Mouse (Mus musculus) MEL-GATA-1-ER (cell line): ENCODE results near the gene Map2.

ENCODE experiments used
- DNase-seq: peaks from one replicate; pipeline ENCODE4 v3.0.0-alpha.2; 2012; ENCODE audit warnings: low read depth; ENCODE audit errors: extremely low read depth

The Map2 gene

DNA sequence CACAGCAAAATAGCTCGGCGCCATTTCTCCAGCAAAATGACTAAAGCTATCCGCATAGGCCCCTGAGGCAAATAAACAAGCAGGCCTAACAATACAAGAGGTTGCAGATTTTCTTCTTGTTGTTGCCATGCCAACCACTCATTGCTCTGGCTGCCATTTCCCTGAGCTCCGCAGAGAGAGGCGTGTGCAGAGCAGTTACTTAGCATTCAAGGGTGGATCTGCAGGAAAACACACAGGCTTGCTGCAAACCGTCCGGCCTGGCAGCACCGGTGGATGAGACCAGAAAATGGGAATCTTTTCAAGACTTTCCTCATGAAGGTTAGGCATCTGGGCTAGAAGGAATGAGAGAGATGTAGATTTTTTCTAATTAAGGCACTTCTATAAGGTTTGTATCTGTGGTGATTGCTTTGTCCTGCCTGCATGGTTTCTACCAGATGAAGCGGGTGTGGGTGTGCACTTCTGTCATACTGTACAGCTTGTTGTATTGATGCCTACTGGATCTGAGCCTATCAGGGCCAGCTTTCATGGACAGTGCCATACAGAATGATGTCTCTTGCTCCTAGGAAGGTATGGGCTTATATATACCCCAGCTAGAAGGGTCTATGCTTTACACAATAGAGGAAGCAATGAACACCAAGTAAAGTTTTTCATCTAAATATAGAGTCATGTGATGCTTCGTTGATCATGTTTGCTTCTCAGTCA is 211.8 kb downstream of the Map2 start:
- no peak for DNase-seq

- no peak for DNase-seq
Observed at GRCm38 (mm10) chr1:66388561-66388960, 213.5 kb downstream of the Map2 start.

DNA sequence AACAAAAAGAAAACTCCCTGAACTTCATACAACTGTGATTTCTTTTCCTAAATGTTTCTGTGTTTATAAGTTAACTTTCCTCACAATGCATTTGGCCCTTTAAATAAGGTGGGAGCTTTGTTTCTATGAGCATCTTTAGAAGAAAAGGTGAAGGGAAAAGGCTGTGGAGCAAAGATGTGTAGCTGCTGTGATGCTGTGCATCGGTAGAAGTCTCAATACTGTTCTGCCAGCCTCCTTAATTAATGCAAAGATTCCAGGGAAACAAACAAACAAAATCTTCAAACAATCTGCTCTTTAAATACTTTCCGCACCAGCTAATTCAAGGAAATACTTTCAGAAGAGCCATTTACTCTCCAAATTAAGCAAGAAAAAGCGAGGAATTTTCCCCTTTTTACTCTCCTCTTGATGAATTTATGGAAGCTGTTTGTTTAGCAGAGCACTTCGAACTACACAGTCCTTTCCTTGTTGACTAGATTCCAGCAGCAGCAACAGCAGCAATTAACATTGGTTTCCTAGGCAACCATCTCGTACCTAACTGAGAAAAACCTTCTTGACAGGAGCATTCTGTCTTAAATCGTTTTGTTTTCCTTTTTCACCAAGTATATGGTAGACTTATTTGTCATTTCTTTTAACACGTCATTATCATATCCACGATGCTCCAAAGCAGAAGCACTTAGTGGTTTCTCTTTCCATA is 220.0 kb downstream of the Map2 start:
- DNase-seq, result no peak

DNA sequence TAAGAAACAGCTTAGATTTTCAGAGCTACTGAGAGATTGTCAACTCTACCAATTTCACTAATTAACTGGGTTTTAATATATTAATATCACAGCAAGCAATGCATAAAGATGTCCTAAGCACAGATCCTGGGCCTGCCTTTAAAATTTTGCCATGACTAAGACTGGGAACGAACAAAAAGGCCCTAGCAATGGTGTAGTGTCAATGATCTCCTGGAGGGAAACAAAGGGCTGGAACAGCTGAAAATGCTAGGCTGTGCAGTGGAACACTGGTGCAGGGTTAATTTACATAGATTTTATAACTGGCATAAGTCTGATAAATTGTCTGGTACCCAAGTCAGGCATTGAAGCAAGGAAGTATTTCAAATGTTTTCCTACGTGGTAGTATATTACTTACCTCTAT is 220.8 kb downstream of the Map2 start:
- no peak for DNase-seq

DNA sequence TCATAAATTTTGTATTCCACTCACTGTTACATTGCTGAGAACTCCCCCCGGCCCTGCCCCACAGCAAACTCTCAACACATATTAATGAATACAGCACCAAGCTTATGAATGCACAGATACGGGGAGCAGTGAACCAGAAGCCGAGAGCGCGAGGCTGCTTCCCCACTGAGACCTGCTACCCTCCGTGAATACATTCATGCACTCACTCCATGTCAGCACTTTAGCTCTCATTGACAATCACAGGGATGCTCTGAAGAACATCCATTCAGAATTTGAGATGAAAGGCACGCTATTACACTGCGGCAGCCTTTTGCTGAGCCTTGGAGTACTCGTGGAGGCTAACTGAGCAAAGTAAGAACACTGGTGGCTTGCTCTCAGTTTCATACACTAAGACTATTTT is 226.8 kb downstream of the Map2 start:
- no peak for DNase-seq

DNA sequence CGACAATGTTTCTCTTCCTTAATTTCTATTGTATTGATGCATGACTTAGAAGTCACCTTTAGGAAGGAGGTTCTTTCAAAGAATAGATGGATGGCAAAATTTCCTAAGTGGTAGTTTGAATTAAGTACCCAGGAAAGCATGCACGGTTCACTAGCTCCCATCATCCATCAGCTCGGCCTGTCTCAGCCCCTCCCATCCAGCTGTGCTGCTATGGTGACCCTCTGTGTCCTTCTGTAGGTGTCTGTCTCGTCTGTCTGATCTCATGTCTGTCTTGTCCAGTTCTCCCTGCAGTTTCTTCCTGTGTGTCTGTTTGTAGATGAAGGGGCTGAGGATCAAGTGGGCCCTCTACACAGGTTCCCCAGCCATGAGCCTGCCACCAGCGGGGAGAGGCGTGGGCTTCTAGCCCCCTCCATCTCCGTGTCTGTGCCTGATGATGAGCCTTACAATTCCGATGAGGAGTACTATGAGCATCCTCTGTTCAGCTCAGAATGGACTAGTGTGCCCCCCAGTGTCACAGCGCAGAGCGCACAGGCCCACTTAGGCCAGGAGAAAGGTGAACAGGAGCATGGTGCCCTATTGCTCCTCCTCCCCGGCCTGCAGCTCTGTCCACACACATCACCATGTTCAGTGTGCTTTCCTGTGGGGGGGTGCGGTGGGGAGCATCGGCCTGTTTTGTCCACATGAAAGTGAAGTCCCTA is 232.3 kb downstream of the Map2 start:
- DNase-seq, result no peak

- DNase-seq, result no peak
Observed at GRCm38 (mm10) chr1:66418360-66418759, 243.3 kb downstream of the Map2 start.

- no peak for DNase-seq
Observed at GRCm38 (mm10) chr1:66426073-66426472, 251.0 kb downstream of the Map2 start.

- DNase-seq, result no peak
Observed at GRCm38 (mm10) chr1:66430962-66431361, 255.9 kb downstream of the Map2 start.

GRCm38 (mm10) chr1:66431472-66431871 is 256.4 kb downstream of the Map2 start:
- no peak for DNase-seq

DNA sequence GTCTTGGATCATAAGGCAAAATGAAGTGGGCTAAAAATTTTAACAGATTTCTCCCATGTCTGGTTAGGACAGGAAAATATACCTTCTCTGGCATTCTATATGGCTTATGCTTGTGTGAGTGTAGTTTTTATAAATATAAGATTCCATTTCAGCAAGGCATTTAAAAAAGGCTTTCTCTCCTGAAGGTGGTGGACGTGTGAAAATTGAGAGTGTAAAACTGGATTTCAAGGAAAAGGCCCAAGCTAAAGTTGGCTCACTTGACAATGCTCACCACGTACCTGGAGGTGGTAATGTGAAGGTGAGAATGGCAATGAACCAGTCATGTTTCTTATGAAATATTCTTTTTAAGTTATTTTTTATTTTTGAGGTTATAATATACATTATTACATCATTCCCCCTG is 263.0 kb downstream of the Map2 start:
- DNase-seq, result no peak

DNA sequence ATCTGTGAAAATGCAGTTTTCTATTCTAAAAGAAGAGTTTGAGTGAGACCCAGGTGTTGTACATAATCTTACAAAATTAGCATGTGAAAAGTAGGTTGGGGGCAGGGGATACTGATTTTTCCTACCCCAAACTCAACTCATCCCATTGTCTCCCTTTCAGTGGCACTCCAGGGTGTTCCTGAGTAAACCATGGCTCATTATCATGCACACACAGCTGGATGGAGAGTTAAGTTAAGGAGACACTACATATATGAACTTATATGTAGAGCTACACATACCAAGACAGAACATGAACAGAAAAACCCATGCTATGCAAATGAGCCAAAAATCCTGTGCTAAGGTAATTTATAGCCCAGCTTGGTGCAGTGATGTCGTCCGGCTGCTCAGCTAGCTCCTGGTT is 267.8 kb downstream of the Map2 start:
- DNase-seq, result no peak

- no peak for DNase-seq
Observed at GRCm38 (mm10) chr1:66449471-66449870, 274.4 kb downstream of the Map2 start.

GRCm38 (mm10) chr1:66456580-66456979 is 281.5 kb downstream of the Map2 start:
- no peak for DNase-seq

GRCm38 (mm10) chr1:66457747-66458146 is 282.7 kb downstream of the Map2 start:
- DNase-seq, result no peak

DNA sequence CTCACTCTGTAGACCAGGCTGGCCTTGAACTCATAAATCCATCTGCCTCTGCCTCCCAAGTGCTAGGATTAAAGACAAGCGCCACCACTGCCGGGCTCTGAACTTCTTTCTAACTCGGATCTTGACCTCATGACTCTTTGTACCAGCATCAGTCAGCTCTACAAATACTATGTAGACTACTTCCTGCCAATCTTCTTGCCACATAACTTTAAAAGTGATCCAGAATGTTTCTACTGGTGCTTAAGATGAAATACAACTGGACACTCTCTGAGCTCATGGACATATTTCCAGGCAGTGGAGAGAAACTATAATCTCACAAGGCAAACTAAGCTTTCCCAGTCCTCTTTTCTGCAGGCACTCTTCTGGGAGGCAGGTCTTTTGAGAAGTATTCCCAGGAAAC is 284.3 kb downstream of the Map2 start:
- DNase-seq, result no peak

- no peak for DNase-seq
Observed at GRCm38 (mm10) chr1:66460850-66461249, 285.8 kb downstream of the Map2 start.

DNA sequence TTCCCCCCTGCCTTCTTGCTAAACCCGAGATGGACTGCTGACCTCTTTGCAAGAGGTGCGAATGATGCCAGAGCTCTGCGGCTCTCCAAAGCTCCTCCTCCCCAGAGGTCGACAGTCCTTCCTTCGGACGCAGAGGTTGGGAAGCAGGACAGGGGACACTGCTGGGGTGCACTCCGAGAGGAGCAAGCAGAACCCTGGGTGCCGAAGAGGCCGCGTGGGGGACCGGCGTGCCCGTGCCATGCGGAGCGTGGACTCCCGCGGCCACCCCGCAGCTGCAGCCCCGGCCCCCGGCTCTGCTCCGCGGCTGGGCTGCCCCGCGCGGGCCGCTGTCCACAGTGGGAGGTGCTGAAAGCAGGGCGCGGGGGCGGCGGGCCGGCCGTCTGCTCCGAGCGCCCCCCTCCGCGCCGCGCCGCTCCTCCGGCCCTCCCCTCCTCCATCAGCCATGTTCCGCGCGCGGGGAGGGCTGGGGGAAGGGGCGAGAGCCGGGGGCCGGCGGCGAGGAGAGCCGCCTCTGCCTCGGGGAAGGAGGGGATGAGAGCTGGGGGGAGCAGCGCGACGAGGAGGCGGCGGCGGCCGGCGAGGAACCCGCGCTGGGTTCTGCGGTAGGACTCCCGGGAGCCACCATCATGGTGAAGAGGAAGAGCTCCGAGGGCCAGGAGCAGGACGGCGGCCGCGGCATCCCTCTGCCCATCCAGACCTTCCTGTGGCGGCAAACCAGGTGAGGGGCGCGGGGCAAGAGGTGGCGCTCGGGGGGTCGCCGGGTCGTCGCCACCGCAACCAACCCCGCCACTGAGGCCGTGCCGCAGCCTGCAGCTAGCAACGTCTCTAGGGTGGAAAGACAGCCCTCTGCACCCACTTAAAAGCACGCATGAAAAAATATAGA is 293.0 kb downstream of the Map2 start, which contains the start of gene Unc80:
Unc80 (plus strand) TSS at position 547 of the 883 bp plus-strand sequence.
- DNase-seq, result no peak

GRCm38 (mm10) chr1:66468704-66469020 is 293.6 kb downstream of the Map2 start:
- DNase-seq, result no peak

- DNase-seq, result no peak
Observed at GRCm38 (mm10) chr1:66482751-66483150, 307.7 kb downstream of the Map2 start.
